Mouse (Mus musculus): ENCODE measurements around the gene Acvr1b. TPM values are rescaled to one million over a fixed set of nuclear protein-coding genes. Genes with fewer than 3 reads are reported as not detected.
A peak's percentile ranks its signal among the peaks of the same experiment; 100 is the strongest.

Acvr1b gene
- polyA plus RNA-seq, 1 experiment from 2014 or later = 10.5 TPM

DNA sequence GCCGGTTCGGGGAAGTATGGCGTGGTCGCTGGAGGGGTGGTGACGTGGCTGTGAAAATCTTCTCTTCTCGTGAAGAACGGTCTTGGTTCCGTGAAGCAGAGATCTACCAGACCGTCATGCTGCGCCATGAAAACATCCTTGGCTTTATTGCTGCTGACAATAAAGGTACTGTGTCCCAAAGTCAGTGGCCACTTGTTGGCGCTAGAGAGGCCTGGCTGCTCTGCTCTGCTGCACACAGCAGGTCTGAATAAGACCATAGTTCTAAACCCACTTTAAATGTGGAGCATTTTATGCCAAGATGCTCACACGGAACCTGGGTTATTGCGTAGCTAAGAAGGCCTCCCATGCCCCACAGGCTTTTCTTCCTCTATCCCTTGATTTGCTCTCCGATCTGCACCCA, 25.0 kb downstream of the Acvr1b start:
- Histone ChIP-seq H3K4me1 (ENCODE audit: control insufficient read depth, insufficient read depth, low read length) (no peaks in the 10 kb centered on the region), H3K4me2 (ENCODE audit: low read depth, low read length) (no peak overlapping the region), H3K27me3 (ENCODE audit: control insufficient read depth, insufficient read depth, low read length) (no peaks in the 10 kb centered on the region), H3K27ac (replicated peaks; ENCODE audit: low read depth, low read length) (no peak overlapping the region), H3K9me3 (replicated peaks; ENCODE audit: control insufficient read depth, low read length) (no peaks in the 10 kb centered on the region), H3K9ac (replicated peaks; ENCODE audit: low read length) (no peak overlapping the region), H3K36me3 (replicated peaks; ENCODE audit: control insufficient read depth, insufficient read depth, low read depth, low read length) (peaks cover 23% of the 10 kb centered on the region), H3K4me3 (ENCODE audit: low read depth, low read length) (no peak overlapping the region)
- 90% methylated on average over 14 of the region's 14 CpGs for WGBS
- no peak for ATAC-seq (replicated peaks; ENCODE audit: insufficient number of reproducible peaks, low FRiP score, low TSS enrichment, low read depth)
- no peak for DNase-seq (ENCODE audit: low spot score)

- no peaks in the 10 kb centered on the region for H3K9me3 ChIP-seq (replicated peaks; ENCODE audit: control insufficient read depth, low read length)
- DNase-seq (ENCODE audit: low spot score) = no peak
- no peaks in the 10 kb centered on the region for H3K4me1 ChIP-seq (ENCODE audit: control insufficient read depth, insufficient read depth, low read length)
- no peak overlapping the region for H3K9ac ChIP-seq (replicated peaks; ENCODE audit: low read length)
- no peak overlapping the region for H3K4me3 ChIP-seq (ENCODE audit: low read depth, low read length)
- no peak overlapping the region for H3K4me2 ChIP-seq (ENCODE audit: low read depth, low read length)
- ATAC-seq (replicated peaks; ENCODE audit: insufficient number of reproducible peaks, low FRiP score, low TSS enrichment, low read depth) = no peak
- H3K27ac ChIP-seq (replicated peaks; ENCODE audit: low read depth, low read length) = no peak overlapping the region
- H3K36me3 ChIP-seq (replicated peaks; ENCODE audit: control insufficient read depth, insufficient read depth, low read depth, low read length) = peaks cover 18% of the 10 kb centered on the region
- 94% methylated on average over 9 of the region's 9 CpGs for WGBS
- H3K27me3 ChIP-seq (ENCODE audit: control insufficient read depth, insufficient read depth, low read length) = no peaks in the 10 kb centered on the region
Measured at GRCm38 (mm10) chr15:101200777-101201295, 27.0 kb downstream of the Acvr1b start.

DNA sequence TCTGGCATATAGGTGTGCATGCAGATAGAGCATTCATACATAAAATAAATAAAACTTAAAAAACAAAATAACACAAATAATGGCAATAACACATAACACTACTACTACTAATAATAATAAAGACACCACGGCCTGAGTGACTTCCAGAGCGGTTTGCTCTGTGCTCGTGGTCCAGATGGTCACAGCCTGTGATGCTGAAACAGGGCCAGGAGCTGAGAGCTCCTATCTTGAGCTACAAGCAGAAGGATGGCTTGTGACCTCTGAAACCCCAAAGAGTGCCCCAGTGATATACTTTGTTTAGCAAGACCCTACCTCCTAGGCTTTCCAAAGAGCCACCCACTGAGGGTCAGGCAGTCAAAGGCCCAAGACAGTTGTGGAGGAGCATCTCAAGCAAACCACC, 27.5 kb downstream of the Acvr1b start:
- H3K27ac ChIP-seq (replicated peaks; ENCODE audit: low read depth, low read length) = no peak overlapping the region
- H3K36me3 ChIP-seq (replicated peaks; ENCODE audit: control insufficient read depth, insufficient read depth, low read depth, low read length) = peaks cover 13% of the 10 kb centered on the region
- no peak for ATAC-seq (replicated peaks; ENCODE audit: insufficient number of reproducible peaks, low FRiP score, low TSS enrichment, low read depth)
- no peak overlapping the region for H3K4me2 ChIP-seq (ENCODE audit: low read depth, low read length)
- no peaks in the 10 kb centered on the region for H3K27me3 ChIP-seq (ENCODE audit: control insufficient read depth, insufficient read depth, low read length)
- no peak overlapping the region for H3K4me3 ChIP-seq (ENCODE audit: low read depth, low read length)
- H3K4me1 ChIP-seq (ENCODE audit: control insufficient read depth, insufficient read depth, low read length) = no peaks in the 10 kb centered on the region
- no peak overlapping the region for H3K9ac ChIP-seq (replicated peaks; ENCODE audit: low read length)
- H3K9me3 ChIP-seq (replicated peaks; ENCODE audit: control insufficient read depth, low read length) = no peaks in the 10 kb centered on the region
- no peak for DNase-seq (ENCODE audit: low spot score)
- 90% methylated on average over 3 of the region's 3 CpGs for WGBS

- H3K4me2 ChIP-seq (ENCODE audit: low read depth, low read length) = no peak overlapping the region
- no peak for DNase-seq (ENCODE audit: low spot score)
- H3K27ac ChIP-seq (replicated peaks; ENCODE audit: low read depth, low read length) = no peak overlapping the region
- no peaks in the 10 kb centered on the region for H3K27me3 ChIP-seq (ENCODE audit: control insufficient read depth, insufficient read depth, low read length)
- H3K4me1 ChIP-seq (ENCODE audit: control insufficient read depth, insufficient read depth, low read length) = no peaks in the 10 kb centered on the region
- no peak overlapping the region for H3K4me3 ChIP-seq (ENCODE audit: low read depth, low read length)
- 75% methylated on average over 4 of the region's 4 CpGs for WGBS
- H3K9ac ChIP-seq (replicated peaks; ENCODE audit: low read length) = no peak overlapping the region
- H3K9me3 ChIP-seq (replicated peaks; ENCODE audit: control insufficient read depth, low read length) = no peaks in the 10 kb centered on the region
- peaks cover 13% of the 10 kb centered on the region for H3K36me3 ChIP-seq (replicated peaks; ENCODE audit: control insufficient read depth, insufficient read depth, low read depth, low read length)
- ATAC-seq (replicated peaks; ENCODE audit: insufficient number of reproducible peaks, low FRiP score, low TSS enrichment, low read depth) = no peak
Measured at GRCm38 (mm10) chr15:101203673-101204072, 29.8 kb downstream of the Acvr1b start.

DNA sequence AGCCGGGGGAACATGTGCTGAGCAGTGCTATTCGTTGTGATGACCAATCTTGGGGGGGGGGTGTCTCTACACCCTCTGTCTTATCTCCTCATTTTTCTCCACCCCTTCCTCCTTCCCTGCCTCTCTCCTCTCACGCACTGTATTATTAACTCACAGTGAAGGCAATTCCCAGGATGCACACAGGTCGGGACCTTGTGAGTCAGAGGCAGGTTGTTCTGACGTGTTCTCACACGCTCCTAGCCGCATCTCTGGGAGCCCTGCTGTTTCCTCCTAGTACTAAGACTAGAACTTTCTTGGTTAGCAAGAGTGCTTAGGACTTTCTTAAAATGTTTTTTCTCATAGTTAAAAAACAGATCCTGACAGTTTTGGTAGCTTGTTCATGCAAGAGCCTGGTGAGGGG, 30.9 kb downstream of the Acvr1b start:
- no peak overlapping the region for H3K27ac ChIP-seq (replicated peaks; ENCODE audit: low read depth, low read length)
- H3K4me2 ChIP-seq (ENCODE audit: low read depth, low read length) = no peak overlapping the region
- peaks cover 15% of the 10 kb centered on the region for H3K36me3 ChIP-seq (replicated peaks; ENCODE audit: control insufficient read depth, insufficient read depth, low read depth, low read length)
- H3K4me3 ChIP-seq (ENCODE audit: low read depth, low read length) = no peak overlapping the region
- WGBS = 80% methylated on average over 7 of the region's 7 CpGs
- H3K4me1 ChIP-seq (ENCODE audit: control insufficient read depth, insufficient read depth, low read length) = no peaks in the 10 kb centered on the region
- no peak for ATAC-seq (replicated peaks; ENCODE audit: insufficient number of reproducible peaks, low FRiP score, low TSS enrichment, low read depth)
- H3K9ac ChIP-seq (replicated peaks; ENCODE audit: low read length) = no peak overlapping the region
- no peaks in the 10 kb centered on the region for H3K27me3 ChIP-seq (ENCODE audit: control insufficient read depth, insufficient read depth, low read length)
- no peak for DNase-seq (ENCODE audit: low spot score)
- H3K9me3 ChIP-seq (replicated peaks; ENCODE audit: control insufficient read depth, low read length) = no peaks in the 10 kb centered on the region

DNA sequence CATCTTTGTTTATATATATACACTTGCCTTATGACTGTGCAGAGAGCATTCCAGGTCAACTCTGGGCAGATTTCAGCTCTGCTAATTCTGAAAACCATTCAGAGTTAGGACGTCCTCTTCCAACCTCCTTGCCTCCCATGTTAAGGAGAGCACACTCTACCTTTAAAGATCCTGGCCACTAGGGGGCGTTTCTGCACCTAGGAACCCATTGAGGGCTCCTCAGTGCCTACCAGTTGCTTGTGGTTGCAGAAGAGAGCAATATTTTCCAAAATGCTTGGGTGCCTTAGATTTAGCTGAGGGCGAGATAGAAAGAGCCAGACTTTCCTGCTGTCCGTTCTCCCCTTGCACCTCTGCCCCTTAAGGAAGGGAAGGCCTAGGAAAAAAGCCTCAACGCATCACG, 36.4 kb downstream of the Acvr1b start:
- Histone ChIP-seq H3K9ac (replicated peaks; ENCODE audit: low read length) (no peak overlapping the region), H3K4me3 (ENCODE audit: low read depth, low read length) (no peak overlapping the region), H3K36me3 (replicated peaks; ENCODE audit: control insufficient read depth, insufficient read depth, low read depth, low read length) (0 out of 2 replicates have a peak, but pooled peaks cover 2% of the 10 kb centered on the region), H3K9me3 (replicated peaks; ENCODE audit: control insufficient read depth, low read length) (no peaks in the 10 kb centered on the region), H3K27me3 (ENCODE audit: control insufficient read depth, insufficient read depth, low read length) (no peaks in the 10 kb centered on the region), H3K4me2 (ENCODE audit: low read depth, low read length) (no peak overlapping the region), H3K4me1 (ENCODE audit: control insufficient read depth, insufficient read depth, low read length) (no peaks in the 10 kb centered on the region), H3K27ac (replicated peaks; ENCODE audit: low read depth, low read length) (no peak overlapping the region)
- DNase-seq (ENCODE audit: low spot score) (peak; percentile 89), ATAC-seq (replicated peaks; ENCODE audit: insufficient number of reproducible peaks, low FRiP score, low TSS enrichment, low read depth) (no peak)
- WGBS = 67% methylated on average over 6 of the region's 6 CpGs

GRCm38 (mm10) chr15:101210998-101211613, 37.2 kb downstream of the Acvr1b start:
- no peak overlapping the region for H3K4me3 ChIP-seq (ENCODE audit: low read depth, low read length)
- no peaks in the 10 kb centered on the region for H3K27me3 ChIP-seq (ENCODE audit: control insufficient read depth, insufficient read depth, low read length)
- no peak overlapping the region for H3K27ac ChIP-seq (replicated peaks; ENCODE audit: low read depth, low read length)
- peak; percentile 46; the same call in 1 of the 2 replicates for ATAC-seq (replicated peaks; ENCODE audit: insufficient number of reproducible peaks, low FRiP score, low TSS enrichment, low read depth)
- H3K9me3 ChIP-seq (replicated peaks; ENCODE audit: control insufficient read depth, low read length) = no peaks in the 10 kb centered on the region
- DNase-seq (ENCODE audit: low spot score) = no peak
- no peaks in the 10 kb centered on the region for H3K4me1 ChIP-seq (ENCODE audit: control insufficient read depth, insufficient read depth, low read length)
- H3K4me2 ChIP-seq (ENCODE audit: low read depth, low read length) = no peak overlapping the region
- 94% methylated on average over 14 of the region's 14 CpGs for WGBS
- H3K9ac ChIP-seq (replicated peaks; ENCODE audit: low read length) = no peak overlapping the region
- H3K36me3 ChIP-seq (replicated peaks; ENCODE audit: control insufficient read depth, insufficient read depth, low read depth, low read length) = 0 out of 2 replicates have a peak, but pooled peaks cover 2% of the 10 kb centered on the region

DNA sequence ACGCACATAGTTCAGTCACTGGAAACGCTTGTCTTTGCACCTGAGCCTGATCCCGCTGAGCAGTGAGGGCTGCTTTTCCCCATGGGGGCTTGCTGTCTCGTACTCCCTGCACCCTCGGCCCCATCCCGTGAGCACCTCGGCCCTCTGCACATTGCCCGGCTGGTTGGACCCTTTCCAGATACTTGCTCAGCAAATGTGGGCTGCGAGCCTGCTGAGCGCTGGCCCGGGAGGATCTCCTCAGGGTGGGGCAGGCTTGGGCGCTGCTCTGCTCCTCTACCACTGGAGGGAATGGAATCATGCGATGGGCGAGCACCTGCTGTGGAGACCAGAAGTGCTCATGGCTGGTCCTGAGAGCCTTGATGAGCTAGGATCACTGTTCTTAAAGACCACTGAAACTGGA, 38.6 kb downstream of the Acvr1b start:
- 0 out of 2 replicates have a peak, but pooled peaks cover 2% of the 10 kb centered on the region for H3K36me3 ChIP-seq (replicated peaks; ENCODE audit: control insufficient read depth, insufficient read depth, low read depth, low read length)
- no peak overlapping the region for H3K4me2 ChIP-seq (ENCODE audit: low read depth, low read length)
- no peaks in the 10 kb centered on the region for H3K4me1 ChIP-seq (ENCODE audit: control insufficient read depth, insufficient read depth, low read length)
- DNase-seq (ENCODE audit: low spot score) = no peak
- no peak for ATAC-seq (replicated peaks; ENCODE audit: insufficient number of reproducible peaks, low FRiP score, low TSS enrichment, low read depth)
- H3K27ac ChIP-seq (replicated peaks; ENCODE audit: low read depth, low read length) = no peak overlapping the region
- 86% methylated on average over 14 of the region's 14 CpGs for WGBS
- H3K27me3 ChIP-seq (ENCODE audit: control insufficient read depth, insufficient read depth, low read length) = no peaks in the 10 kb centered on the region
- H3K4me3 ChIP-seq (ENCODE audit: low read depth, low read length) = no peak overlapping the region
- no peaks in the 10 kb centered on the region for H3K9me3 ChIP-seq (replicated peaks; ENCODE audit: control insufficient read depth, low read length)
- H3K9ac ChIP-seq (replicated peaks; ENCODE audit: low read length) = no peak overlapping the region
